Mouse (Mus musculus): ENCODE measurements around the gene Irgm2. TPM values are rescaled to one million over a fixed set of nuclear protein-coding genes. Genes with fewer than 3 reads are reported as not detected.
A peak's percentile ranks its signal among the peaks of the same experiment; 100 is the strongest.
"Not testable (repeated sequence)": the region's sequence is repeated elsewhere in the genome, so short reads cannot be mapped to it uniquely, and the experiment has no call there.

Irgm2 gene
- 2.1 and 2.4 TPM in 2 replicates for polyA plus RNA-seq (2015; fragmentation: Nextera tagmentation; extraction: Ambion mirVana)

GRCm38 (mm10) chr11:58199229-58200037, at the start of gene Irgm2, which contains the start of gene Igtp:
Gene Irgm2, plus strand, starts transcription at chr11:58199618.
Gene Igtp, plus strand, starts transcription at chr11:58199556.
- Histone ChIP-seq H3K9ac (peak within 1 kb of the TSS; percentile 43), H3K4me3 (replicated peaks) (peak within 1 kb of the TSS; percentile 69), H3K27ac (peak within 1 kb of the TSS; percentile 74; the same call in 1 of the 2 replicates), H3K4me2 (peak within 1 kb of the TSS; percentile 62)
- not testable (repeated sequence) for H3K4me1 ChIP-seq; H3K27me3 ChIP-seq; H3K9me3 ChIP-seq (replicated peaks); H3K36me3 ChIP-seq
- ATAC-seq (replicated peaks; ENCODE audit: low FRiP score): peak; percentile 93
- 7% methylated on average over 14 of the region's 15 CpGs for WGBS

GRCm38 (mm10) chr11:58155458-58155857, 44.0 kb upstream of the Irgm2 start:
- no peak for ATAC-seq (replicated peaks; ENCODE audit: low FRiP score)
- Histone ChIP-seq H3K4me3 (replicated peaks) (no peak overlapping the region), H3K36me3 (peaks cover 91% of the 10 kb centered on the region), H3K4me2 (no peak overlapping the region), H3K27ac (no peak overlapping the region), H3K4me1 (no peaks in the 10 kb centered on the region), H3K9ac (no peak overlapping the region), H3K9me3 (replicated peaks) (no peaks in the 10 kb centered on the region), H3K27me3 (no peaks in the 10 kb centered on the region)
- WGBS: 87% methylated on average over 9 of the region's 9 CpGs

GRCm38 (mm10) chr11:58156871-58157270, 42.5 kb upstream of the Irgm2 start:
- 63% methylated on average over 3 of the region's 3 CpGs for WGBS
- Histone ChIP-seq H3K4me3 (replicated peaks) (no peak overlapping the region), H3K27me3 (no peaks in the 10 kb centered on the region), H3K27ac (no peak overlapping the region), H3K9me3 (replicated peaks) (no peaks in the 10 kb centered on the region), H3K4me2 (no peak overlapping the region), H3K36me3 (peaks cover 93% of the 10 kb centered on the region), H3K9ac (no peak overlapping the region), H3K4me1 (no peaks in the 10 kb centered on the region)
- ATAC-seq (replicated peaks; ENCODE audit: low FRiP score): no peak

- ATAC-seq (replicated peaks; ENCODE audit: low FRiP score): no peak
- H3K4me1 ChIP-seq: peaks cover 9% of the 10 kb centered on the region
- 94% methylated on average over 2 of the region's 2 CpGs for WGBS
- no peak overlapping the region for H3K4me3 ChIP-seq (replicated peaks)
- peaks cover 65% of the 10 kb centered on the region for H3K36me3 ChIP-seq
- no peak overlapping the region for H3K4me2 ChIP-seq
- H3K9me3 ChIP-seq (replicated peaks): no peaks in the 10 kb centered on the region; the same call in 1 of the 2 replicates
- no peak overlapping the region for H3K27ac ChIP-seq
- H3K9ac ChIP-seq: no peak overlapping the region
- no peaks in the 10 kb centered on the region for H3K27me3 ChIP-seq
Measured at GRCm38 (mm10) chr11:58165072-58165471, 34.3 kb upstream of the Irgm2 start.

GRCm38 (mm10) chr11:58167822-58168166, 31.6 kb upstream of the Irgm2 start:
- Histone ChIP-seq H3K9me3 (replicated peaks) (no peaks in the 10 kb centered on the region; the same call in 1 of the 2 replicates), H3K4me2 (peak overlapping the region; percentile 76), H3K36me3 (peaks cover 41% of the 10 kb centered on the region), H3K4me3 (replicated peaks) (peak overlapping the region; percentile 80), H3K4me1 (peaks cover 20% of the 10 kb centered on the region), H3K9ac (peak overlapping the region; percentile 68), H3K27me3 (no peaks in the 10 kb centered on the region), H3K27ac (peak overlapping the region; percentile 66)
- under 1% methylated on average over 8 of the region's 8 CpGs for WGBS
- ATAC-seq (replicated peaks; ENCODE audit: low FRiP score): no peak

GRCm38 (mm10) chr11:58168167-58168915, 31.1 kb upstream of the Irgm2 start, which contains the start of gene Gemin5:
Gene Gemin5, minus strand, starts transcription at chr11:58168539.
- peak within 1 kb of the TSS; percentile 80 for H3K4me3 ChIP-seq (replicated peaks)
- H3K36me3 ChIP-seq: peaks cover 41% of the 10 kb centered on the region
- H3K9me3 ChIP-seq (replicated peaks): no peaks in the 10 kb centered on the region; the same call in 1 of the 2 replicates
- peak within 1 kb of the TSS; percentile 68 for H3K9ac ChIP-seq
- no peaks in the 10 kb centered on the region for H3K27me3 ChIP-seq
- 2% methylated on average over 71 of the region's 71 CpGs for WGBS
- peak within 1 kb of the TSS; percentile 76 for H3K4me2 ChIP-seq
- peaks cover 23% of the 10 kb centered on the region for H3K4me1 ChIP-seq
- H3K27ac ChIP-seq: peak within 1 kb of the TSS; percentile 66
- ATAC-seq (replicated peaks; ENCODE audit: low FRiP score): peak; percentile 87

GRCm38 (mm10) chr11:58169666-58170065, 29.8 kb upstream of the Irgm2 start:
- Histone ChIP-seq H3K27ac (no peak overlapping the region), H3K4me1 (peaks cover 23% of the 10 kb centered on the region), H3K36me3 (peaks cover 41% of the 10 kb centered on the region), H3K9ac (no peak overlapping the region), H3K27me3 (no peaks in the 10 kb centered on the region), H3K4me3 (replicated peaks) (no peak overlapping the region), H3K9me3 (replicated peaks) (no peaks in the 10 kb centered on the region; the same call in 1 of the 2 replicates), H3K4me2 (no peak overlapping the region)
- 74% methylated on average over 4 of the region's 4 CpGs for WGBS
- ATAC-seq (replicated peaks; ENCODE audit: low FRiP score): no peak

GRCm38 (mm10) chr11:58171459-58172091, 27.8 kb upstream of the Irgm2 start, which contains the start of gene Mrpl22:
Gene Mrpl22, plus strand, starts transcription at chr11:58171661.
- peak within 1 kb of the TSS; percentile 74 for H3K27ac ChIP-seq
- no peaks in the 10 kb centered on the region for H3K27me3 ChIP-seq
- H3K4me1 ChIP-seq: peaks cover 23% of the 10 kb centered on the region
- ATAC-seq (replicated peaks; ENCODE audit: low FRiP score): peak; percentile 82
- H3K4me2 ChIP-seq: peak within 1 kb of the TSS; percentile 73
- H3K4me3 ChIP-seq (replicated peaks): peak within 1 kb of the TSS; percentile 66
- H3K36me3 ChIP-seq: peaks cover 41% of the 10 kb centered on the region
- WGBS: under 1% methylated on average over 34 of the region's 34 CpGs
- no peaks in the 10 kb centered on the region for H3K9me3 ChIP-seq (replicated peaks)
- H3K9ac ChIP-seq: peak within 1 kb of the TSS; percentile 69

GRCm38 (mm10) chr11:58179563-58179962, 19.9 kb upstream of the Irgm2 start:
- no peak overlapping the region for H3K4me3 ChIP-seq (replicated peaks)
- ATAC-seq (replicated peaks; ENCODE audit: low FRiP score): 0 out of 2 replicates have a peak, but pooled peaks have one; percentile 52
- 36% methylated on average over 3 of the region's 3 CpGs for WGBS

GRCm38 (mm10) chr11:58179986-58180385, 19.4 kb upstream of the Irgm2 start:
- WGBS: 93% methylated on average over 6 of the region's 6 CpGs

More at GRCm38 (mm10) chr11:58179563-58179962, 19.9 kb upstream of the Irgm2 start:
- Histone ChIP-seq H3K27ac (no peak overlapping the region), H3K9ac (no peak overlapping the region), H3K27me3 (no peaks in the 10 kb centered on the region), H3K9me3 (replicated peaks) (no peaks in the 10 kb centered on the region), H3K4me1 (no peaks in the 10 kb centered on the region), H3K36me3 (peaks cover 57% of the 10 kb centered on the region), H3K4me2 (no peak overlapping the region)

GRCm38 (mm10) chr11:58180756-58181155, 18.7 kb upstream of the Irgm2 start:
- peaks cover 45% of the 10 kb centered on the region for H3K36me3 ChIP-seq
- no peaks in the 10 kb centered on the region for H3K27me3 ChIP-seq
- H3K9me3 ChIP-seq (replicated peaks): no peaks in the 10 kb centered on the region
- H3K9ac ChIP-seq: no peak overlapping the region
- H3K4me1 ChIP-seq: no peaks in the 10 kb centered on the region
- WGBS: 91% methylated on average over 7 of the region's 7 CpGs
- no peak overlapping the region for H3K27ac ChIP-seq
- no peak overlapping the region for H3K4me2 ChIP-seq
- no peak for ATAC-seq (replicated peaks; ENCODE audit: low FRiP score)
- no peak overlapping the region for H3K4me3 ChIP-seq (replicated peaks)

More at GRCm38 (mm10) chr11:58179986-58180385, 19.4 kb upstream of the Irgm2 start:
- peaks cover 53% of the 10 kb centered on the region for H3K36me3 ChIP-seq
- H3K27ac ChIP-seq; ATAC-seq (replicated peaks; ENCODE audit: low FRiP score); H3K9ac ChIP-seq; H3K27me3 ChIP-seq; H3K4me1 ChIP-seq; H3K4me3 ChIP-seq (replicated peaks); H3K4me2 ChIP-seq; H3K9me3 ChIP-seq (replicated peaks): not testable (repeated sequence)
